Mouse (Mus musculus): Measurements from ENCODE around the gene Eif4b. TPM values are rescaled to one million over a fixed set of nuclear protein-coding genes. Genes with fewer than 3 reads are reported as not detected.

Gene Eif4b
- polyA plus RNA-seq, 1 experiment = 114 TPM

GRCm38 (mm10) chr15:102110701-102111494 lies 37.3 kb downstream of the Eif4b start:
- TF ChIP-seq POLR2A (IDR thresholded peaks at IDR 0.05; ENCODE audit: borderline replicate concordance, insufficient read depth, low read length) = no peak
- Histone ChIP-seq H3K4me1 (ENCODE audit: control insufficient read depth, insufficient read depth, low read length) (peaks cover 42% of the 10 kb centered on the region), H3K27ac (ENCODE audit: insufficient read depth, low read length) (no peak overlapping the region), H3K27me3 (ENCODE audit: control insufficient read depth, insufficient read depth, low read length) (no peaks in the 10 kb centered on the region), H3K4me3 (replicated peaks; ENCODE audit: insufficient read depth, low read depth, low read length) (no peak overlapping the region)
- WGBS = 73% methylated on average over 29 of the region's 29 CpGs
- DNase-seq = no peak

GRCm38 (mm10) chr15:102111495-102111829 lies 37.9 kb downstream of the Eif4b start:
- Histone ChIP-seq H3K27ac (ENCODE audit: insufficient read depth, low read length) (no peak overlapping the region), H3K27me3 (ENCODE audit: control insufficient read depth, insufficient read depth, low read length) (no peaks in the 10 kb centered on the region), H3K4me1 (ENCODE audit: control insufficient read depth, insufficient read depth, low read length) (peaks cover 41% of the 10 kb centered on the region), H3K4me3 (replicated peaks; ENCODE audit: insufficient read depth, low read depth, low read length) (no peak overlapping the region)
- DNase-seq = peak in 1 of 2 experiments; percentile 45
- WGBS = 45% methylated on average over 11 of the region's 11 CpGs
- no peak for TF ChIP-seq CTCF (IDR thresholded peaks at IDR 0.05; ENCODE audit: borderline replicate concordance, insufficient read depth, low read depth, low read length)
- no peak for TF ChIP-seq POLR2A (IDR thresholded peaks at IDR 0.05; ENCODE audit: borderline replicate concordance, insufficient read depth, low read length)

- no peak for TF ChIP-seq CTCF (IDR thresholded peaks at IDR 0.05; ENCODE audit: borderline replicate concordance, insufficient read depth, low read depth, low read length)
- no peak for TF ChIP-seq POLR2A (IDR thresholded peaks at IDR 0.05; ENCODE audit: borderline replicate concordance, insufficient read depth, low read length)
- no peaks in the 10 kb centered on the region for H3K27me3 ChIP-seq (ENCODE audit: control insufficient read depth, insufficient read depth, low read length)
- DNase-seq = no peak
- peaks cover 48% of the 10 kb centered on the region for H3K4me1 ChIP-seq (ENCODE audit: control insufficient read depth, insufficient read depth, low read length)
- WGBS = 95% methylated on average over 6 of the region's 6 CpGs
- H3K4me3 ChIP-seq (replicated peaks; ENCODE audit: insufficient read depth, low read depth, low read length) = no peak overlapping the region
- H3K27ac ChIP-seq (ENCODE audit: insufficient read depth, low read length) = no peak overlapping the region
Measured at GRCm38 (mm10) chr15:102112181-102112580, 38.6 kb downstream of the Eif4b start.

GRCm38 (mm10) chr15:102112827-102113226 lies 39.3 kb downstream of the Eif4b start:
- WGBS = 46% methylated on average over 8 of the region's 8 CpGs
- Histone ChIP-seq H3K27ac (ENCODE audit: insufficient read depth, low read length) (no peak overlapping the region), H3K27me3 (ENCODE audit: control insufficient read depth, insufficient read depth, low read length) (no peaks in the 10 kb centered on the region), H3K4me1 (ENCODE audit: control insufficient read depth, insufficient read depth, low read length) (peaks cover 52% of the 10 kb centered on the region), H3K4me3 (replicated peaks; ENCODE audit: insufficient read depth, low read depth, low read length) (no peak overlapping the region)
- no peak for DNase-seq
- no peak for TF ChIP-seq CTCF (IDR thresholded peaks at IDR 0.05; ENCODE audit: borderline replicate concordance, insufficient read depth, low read depth, low read length)
- TF ChIP-seq POLR2A (IDR thresholded peaks at IDR 0.05; ENCODE audit: borderline replicate concordance, insufficient read depth, low read length) = no peak

GRCm38 (mm10) chr15:102113674-102114073 lies 40.1 kb downstream of the Eif4b start:
- H3K27me3 ChIP-seq (ENCODE audit: control insufficient read depth, insufficient read depth, low read length) = no peaks in the 10 kb centered on the region
- WGBS = 93% methylated on average over 4 of the region's 4 CpGs
- H3K4me3 ChIP-seq (replicated peaks; ENCODE audit: insufficient read depth, low read depth, low read length) = no peak overlapping the region
- H3K4me1 ChIP-seq (ENCODE audit: control insufficient read depth, insufficient read depth, low read length) = peaks cover 55% of the 10 kb centered on the region
- no peak for TF ChIP-seq POLR2A (IDR thresholded peaks at IDR 0.05; ENCODE audit: borderline replicate concordance, insufficient read depth, low read length)
- TF ChIP-seq CTCF (IDR thresholded peaks at IDR 0.05; ENCODE audit: borderline replicate concordance, insufficient read depth, low read depth, low read length) = no peak
- DNase-seq = no peak
- no peak overlapping the region for H3K27ac ChIP-seq (ENCODE audit: insufficient read depth, low read length)

GRCm38 (mm10) chr15:102114651-102115260 lies 41.2 kb downstream of the Eif4b start:
- WGBS = 66% methylated on average over 7 of the region's 7 CpGs
- TF ChIP-seq POLR2A (IDR thresholded peaks at IDR 0.05; ENCODE audit: borderline replicate concordance, insufficient read depth, low read length) (no peak), CTCF (IDR thresholded peaks at IDR 0.05; ENCODE audit: borderline replicate concordance, insufficient read depth, low read depth, low read length) (no peak)
- Histone ChIP-seq H3K27ac (ENCODE audit: insufficient read depth, low read length) (no peak overlapping the region), H3K4me1 (ENCODE audit: control insufficient read depth, insufficient read depth, low read length) (peaks cover 58% of the 10 kb centered on the region), H3K27me3 (ENCODE audit: control insufficient read depth, insufficient read depth, low read length) (no peaks in the 10 kb centered on the region), H3K4me3 (replicated peaks; ENCODE audit: insufficient read depth, low read depth, low read length) (no peak overlapping the region)
- DNase-seq = no peak

- no peak overlapping the region for H3K27ac ChIP-seq (ENCODE audit: insufficient read depth, low read length)
- H3K4me3 ChIP-seq (replicated peaks; ENCODE audit: insufficient read depth, low read depth, low read length) = no peak overlapping the region
- DNase-seq = peak; percentile 68 to 69
- H3K27me3 ChIP-seq (ENCODE audit: control insufficient read depth, insufficient read depth, low read length) = no peaks in the 10 kb centered on the region
- peaks cover 67% of the 10 kb centered on the region for H3K4me1 ChIP-seq (ENCODE audit: control insufficient read depth, insufficient read depth, low read length)
- TF ChIP-seq POLR2A (IDR thresholded peaks at IDR 0.05; ENCODE audit: borderline replicate concordance, insufficient read depth, low read length) (no peak), CTCF (IDR thresholded peaks at IDR 0.05; ENCODE audit: borderline replicate concordance, insufficient read depth, low read depth, low read length) (no peak)
- WGBS = 7% methylated on average over 9 of the region's 9 CpGs
Measured at GRCm38 (mm10) chr15:102115731-102116231, 42.2 kb downstream of the Eif4b start.

Data from cerebellum, adult 2 months (tissue).